Mouse (Mus musculus) layer of hippocampus, adult 9-11 months (tissue): Measurements from ENCODE around the gene Slc13a3.
A peak's percentile ranks its signal among the peaks of the same experiment; 100 is the strongest.

Source experiments
- DNase-seq: peaks from one replicate; pipeline ENCODE4 v3.0.0; 2022

Slc13a3 gene

GRCm38 (mm10) chr2:165475412-165475811, 2.4 kb upstream of the Slc13a3 start:
- no peak for DNase-seq

GRCm38 (mm10) chr2:165471943-165472342, 1.1 kb downstream of the Slc13a3 start:
- DNase-seq: no peak

GRCm38 (mm10) chr2:165470167-165470566, 2.9 kb downstream of the Slc13a3 start:
- DNase-seq: no peak

GRCm38 (mm10) chr2:165467824-165468452, 5.1 kb downstream of the Slc13a3 start:
- no peak for DNase-seq

GRCm38 (mm10) chr2:165459663-165460062, 13.4 kb downstream of the Slc13a3 start:
- DNase-seq: no peak

GRCm38 (mm10) chr2:165458189-165458588, 14.8 kb downstream of the Slc13a3 start:
- DNase-seq: no peak

GRCm38 (mm10) chr2:165456710-165457109, 16.3 kb downstream of the Slc13a3 start:
- DNase-seq: no peak

GRCm38 (mm10) chr2:165452730-165453693, 20.0 kb downstream of the Slc13a3 start:
- no peak for DNase-seq

GRCm38 (mm10) chr2:165448475-165448874, 24.6 kb downstream of the Slc13a3 start:
- DNase-seq: no peak

- no peak for DNase-seq
Observed at GRCm38 (mm10) chr2:165444861-165445260, 28.2 kb downstream of the Slc13a3 start.

GRCm38 (mm10) chr2:165442981-165443380, 30.0 kb downstream of the Slc13a3 start:
- no peak for DNase-seq

- DNase-seq: no peak
Observed at GRCm38 (mm10) chr2:165441613-165442012, 31.4 kb downstream of the Slc13a3 start.

GRCm38 (mm10) chr2:165439613-165440012, 33.4 kb downstream of the Slc13a3 start:
- DNase-seq: no peak

- no peak for DNase-seq
Observed at GRCm38 (mm10) chr2:165438881-165439280, 34.1 kb downstream of the Slc13a3 start.

GRCm38 (mm10) chr2:165428694-165429093, 44.3 kb downstream of the Slc13a3 start:
- no peak for DNase-seq

GRCm38 (mm10) chr2:165420195-165420594, 52.8 kb downstream of the Slc13a3 start:
- no peak for DNase-seq

GRCm38 (mm10) chr2:165419670-165420111, 53.3 kb downstream of the Slc13a3 start:
- DNase-seq: peak; percentile 47

GRCm38 (mm10) chr2:165418577-165418976, 54.5 kb downstream of the Slc13a3 start:
- DNase-seq: no peak

GRCm38 (mm10) chr2:165417291-165417690, 55.7 kb downstream of the Slc13a3 start:
- DNase-seq: peak; percentile 83

GRCm38 (mm10) chr2:165415795-165416194, 57.2 kb downstream of the Slc13a3 start:
- no peak for DNase-seq

GRCm38 (mm10) chr2:165415141-165415721, 57.8 kb downstream of the Slc13a3 start:
- no peak for DNase-seq

GRCm38 (mm10) chr2:165414321-165414720, 58.7 kb downstream of the Slc13a3 start:
- DNase-seq: no peak

GRCm38 (mm10) chr2:165413884-165414283, 59.1 kb downstream of the Slc13a3 start:
- DNase-seq: peak; percentile 47
